Mouse (Mus musculus) left cerebral cortex, adult 2 months (tissue): ENCODE results near the gene Nsa2. TPM values are rescaled to one million over a fixed set of nuclear protein-coding genes. Genes with fewer than 3 reads are reported as not detected.
"Not testable (repeated sequence)": the region's sequence is repeated elsewhere in the genome, so short reads cannot be mapped to it uniquely, and the experiment has no call there.

ENCODE experiments used
- DNase-seq, 2 experiments: peaks; one replicate each; pipeline ENCODE4 v3.0.0; 2021 to 2022; ENCODE audit warnings: low spot score in 2 of 2, mixed read lengths in 1 of 2; ENCODE audit errors: extremely low spot score in 1 of 2
- H3K27ac ChIP-seq: fragments of 200-600 bp; 2 replicates; pipeline ENCODE4 v1.8.1; 2022
- H3K4me3 ChIP-seq: fragments of 200-600 bp; 2 replicates; pipeline ENCODE4 v1.8.1; 2022
- CTCF ChIP-seq: fragments of 200-600 bp; IDR thresholded peaks from 2 replicates; pipeline ENCODE4 v1.8.1; 2022; ENCODE audit warnings: antibody characterized with exemption, mild to moderate bottlenecking, moderate library complexity
- intact Hi-C: fragments of 180-260 bp; cut with DNase I; formaldehyde crosslinking; loops from one replicate; pipeline ENCODE4 v1.15.1; 2025
- long read RNA-seq, 2 experiments: library from polyadenylated mRNA; stranded (forward); transcript quantifications; one replicate each; pipeline ENCODE4 v2.0.0; 2021; ENCODE audit warnings: borderline mapping rate in 2 of 2
- total RNA-seq, 2 experiments: library from RNA; stranded (reverse); gene quantifications; 2 replicates each; pipeline ENCODE4 v1.2.3; 2021

Gene Nsa2
- total RNA-seq = 10 to 100 TPM; 36.8 to 37.1 TPM
- long read RNA-seq, experiment 1, transcript Nsa2-201 (6 exons, 2,700 nt) = major isoform, 7 of 10 reads
- long read RNA-seq, experiment 1, partial matches to known transcripts = 0 of 10 reads
- long read RNA-seq, experiment 1, other reads (novel, unspliced or antisense) = 3 of 10 reads
- long read RNA-seq, experiment 2, partial matches to known transcripts = 1 of 9 reads
- long read RNA-seq, experiment 2, other reads (novel, unspliced or antisense) = 4 of 9 reads

- intact Hi-C loops = loop anchor here (5.0 to 10.0 kb wide), 2 partner anchors 483 to 1125 kb away; partner anchors contain the start of genes Ankra2 and Utp15
- TF ChIP-seq CTCF = no peak
- DNase-seq = peak; percentile 85 to 87
- peak within 1 kb of the TSS; percentile 82 for H3K4me3 ChIP-seq
- peak within 1 kb of the TSS; percentile 95 for H3K27ac ChIP-seq
Observed at GRCm38 (mm10) chr13:97137466-97138400, at the start of gene Nsa2, which contains the start of gene Gfm2. Nsa2 (minus strand) TSS chr13:97137937. Gfm2 (plus strand) TSS chr13:97137937.

GRCm38 (mm10) chr13:97186346-97186745 lies 48.6 kb upstream of the Nsa2 start:
- intact Hi-C loops = no loop called here
- Histone ChIP-seq H3K27ac (no peak overlapping the region), H3K4me3 (no peak overlapping the region)
- no peak for DNase-seq
- no peak for TF ChIP-seq CTCF

GRCm38 (mm10) chr13:97184656-97185055 lies 46.9 kb upstream of the Nsa2 start:
- Histone ChIP-seq H3K27ac (no peak overlapping the region), H3K4me3 (no peak overlapping the region)
- DNase-seq = no peak
- no peak for TF ChIP-seq CTCF
- intact Hi-C loops = no loop called here

- no peak overlapping the region for H3K4me3 ChIP-seq
- DNase-seq = no peak
- H3K27ac ChIP-seq = no peak overlapping the region
- no peak for TF ChIP-seq CTCF
- intact Hi-C loops = no loop called here
Observed at GRCm38 (mm10) chr13:97184168-97184567, 46.4 kb upstream of the Nsa2 start.

GRCm38 (mm10) chr13:97182821-97183220 lies 45.1 kb upstream of the Nsa2 start:
- no peak for TF ChIP-seq CTCF
- intact Hi-C loops = no loop called here
- Histone ChIP-seq H3K4me3 (no peak overlapping the region), H3K27ac (no peak overlapping the region)
- DNase-seq = no peak

GRCm38 (mm10) chr13:97180113-97180828 lies 42.5 kb upstream of the Nsa2 start:
- intact Hi-C loops = no loop called here
- no peak for TF ChIP-seq CTCF
- Histone ChIP-seq H3K27ac (no peak overlapping the region), H3K4me3 (no peak overlapping the region)
- no peak for DNase-seq

- intact Hi-C loops = loop anchor here (10.0 kb wide), 1 partner anchor 1076 kb away; no protein-coding TSS in a partner anchor
Observed at GRCm38 (mm10) chr13:97178943-97179342, 41.2 kb upstream of the Nsa2 start.

GRCm38 (mm10) chr13:97176731-97177130 lies 39.0 kb upstream of the Nsa2 start:
- Histone ChIP-seq H3K27ac (peak overlapping the region; percentile 9; the same call in 1 of the 2 replicates), H3K4me3 (no peak overlapping the region)
- TF ChIP-seq CTCF = no peak
- intact Hi-C loops = loop anchor here (10.0 kb wide), 1 partner anchor 1078 kb away; no protein-coding TSS in a partner anchor
- DNase-seq = no peak

More at GRCm38 (mm10) chr13:97178943-97179342, 41.2 kb upstream of the Nsa2 start:
- DNase-seq = no peak
- no peak overlapping the region for H3K27ac ChIP-seq
- TF ChIP-seq CTCF = no peak
- H3K4me3 ChIP-seq = no peak overlapping the region

GRCm38 (mm10) chr13:97175520-97176264 lies 38.0 kb upstream of the Nsa2 start:
- TF ChIP-seq CTCF = no peak
- no peak overlapping the region; the same call in 1 of the 2 replicates for H3K27ac ChIP-seq

GRCm38 (mm10) chr13:97145834-97146233 lies 8.1 kb upstream of the Nsa2 start:
- DNase-seq = no peak

More at GRCm38 (mm10) chr13:97175520-97176264, 38.0 kb upstream of the Nsa2 start:
- H3K4me3 ChIP-seq = no peak overlapping the region
- no peak for DNase-seq
- intact Hi-C loops = loop anchor here (10.0 kb wide), 1 partner anchor 1079 kb away; no protein-coding TSS in a partner anchor

GRCm38 (mm10) chr13:97142321-97142720 lies 4.6 kb upstream of the Nsa2 start:
- H3K27ac ChIP-seq = no peak overlapping the region
- no peak for TF ChIP-seq CTCF
- no peak overlapping the region for H3K4me3 ChIP-seq
- DNase-seq = no peak
- intact Hi-C loops = no loop called here

More at GRCm38 (mm10) chr13:97145834-97146233, 8.1 kb upstream of the Nsa2 start:
- no peak overlapping the region for H3K27ac ChIP-seq
- peak; percentile 79 for TF ChIP-seq CTCF
- intact Hi-C loops = no loop called here
- H3K4me3 ChIP-seq = no peak overlapping the region

- H3K27ac ChIP-seq = peak overlapping the region; percentile 95
- peak overlapping the region; percentile 82 for H3K4me3 ChIP-seq
- intact Hi-C loops = loop anchor here (5.0 to 10.0 kb wide), 2 partner anchors 484 to 1124 kb away; partner anchors contain the start of genes Ankra2 and Utp15
- DNase-seq = not testable (repeated sequence)
Observed at GRCm38 (mm10) chr13:97138404-97138931, 731 bp upstream of the Nsa2 start.

GRCm38 (mm10) chr13:97130413-97130812 lies 7.3 kb downstream of the Nsa2 start:
- H3K4me3 ChIP-seq, H3K27ac ChIP-seq, DNase-seq: not testable (repeated sequence)
- intact Hi-C loops = loop anchor here (10.0 kb wide), 1 partner anchor 476 kb away; no protein-coding TSS in a partner anchor

- not testable (repeated sequence) for H3K27ac ChIP-seq, DNase-seq, H3K4me3 ChIP-seq
- intact Hi-C loops = loop anchor here (10.0 kb wide), 1 partner anchor 475 kb away; no protein-coding TSS in a partner anchor
Observed at GRCm38 (mm10) chr13:97129654-97130053, 8.1 kb downstream of the Nsa2 start.
